Mouse (Mus musculus) lung, adult 2 months (tissue): ENCODE data around the gene Lgi4. TPM values are rescaled to one million over a fixed set of nuclear protein-coding genes. Genes with fewer than 3 reads are reported as not detected.

Source experiments
- DNase-seq: peaks from one replicate; pipeline ENCODE4 v3.0.0; 2022
- H3K4me1 ChIP-seq: fragments of 200-500 bp; 2 replicates; pipeline ENCODE4 v1.6.1; 2011; ENCODE audit warnings: low read length; ENCODE audit not compliant: control insufficient read depth, insufficient read depth
- H3K4me3 ChIP-seq: fragments of 200-500 bp; replicated peaks from 2 replicates; pipeline ENCODE3; 2011; ENCODE audit warnings: low read depth, mild to moderate bottlenecking, control low read depth, low read length; ENCODE audit errors: extremely low read depth
- CTCF ChIP-seq: fragments of 200-500 bp; IDR thresholded peaks from 2 replicates; pipeline ENCODE4 v1.5.1; 2011; ENCODE audit warnings: mild to moderate bottlenecking, low read length, control low read depth; ENCODE audit not compliant: insufficient read depth
- POLR2A ChIP-seq: fragments of 200-500 bp; IDR thresholded peaks from 2 replicates; pipeline ENCODE4 v1.6.1; 2011; ENCODE audit warnings: low read depth, mild to moderate bottlenecking, control low read depth, low read length, borderline replicate concordance; ENCODE audit errors: extremely low read depth
- WGBS: fragments of 180-500 bp; shearing (Covaris S2); methylation state at CpG from one replicate; pipeline ENCODE4 v1.1.7; 2018; 5-methylcytosine and 5-hydroxymethylcytosine counted together
- polyA plus RNA-seq: library from polyadenylated mRNA; depleted of rRNA; stranded (reverse); fragments of >200 nt; gene quantifications from 2 replicates; pipeline ENCODE4 v1.2.3, GENCODE M21; 2012

Lgi4 gene
- polyA plus RNA-seq, 1 experiment = 6.8 TPM

GRCm38 (mm10) chr7:31097583-31098248 lies 38.6 kb downstream of the Lgi4 start:
- WGBS = 41% methylated on average over 20 of the region's 20 CpGs
- DNase-seq = peak; percentile 85
- Histone ChIP-seq H3K4me3 (no peak overlapping the region), H3K4me1 (no peaks in the 10 kb centered on the region)
- peak; percentile 3; the same call in 1 of the 2 replicates for TF ChIP-seq POLR2A
- peak; percentile 91 for TF ChIP-seq CTCF

DNA sequence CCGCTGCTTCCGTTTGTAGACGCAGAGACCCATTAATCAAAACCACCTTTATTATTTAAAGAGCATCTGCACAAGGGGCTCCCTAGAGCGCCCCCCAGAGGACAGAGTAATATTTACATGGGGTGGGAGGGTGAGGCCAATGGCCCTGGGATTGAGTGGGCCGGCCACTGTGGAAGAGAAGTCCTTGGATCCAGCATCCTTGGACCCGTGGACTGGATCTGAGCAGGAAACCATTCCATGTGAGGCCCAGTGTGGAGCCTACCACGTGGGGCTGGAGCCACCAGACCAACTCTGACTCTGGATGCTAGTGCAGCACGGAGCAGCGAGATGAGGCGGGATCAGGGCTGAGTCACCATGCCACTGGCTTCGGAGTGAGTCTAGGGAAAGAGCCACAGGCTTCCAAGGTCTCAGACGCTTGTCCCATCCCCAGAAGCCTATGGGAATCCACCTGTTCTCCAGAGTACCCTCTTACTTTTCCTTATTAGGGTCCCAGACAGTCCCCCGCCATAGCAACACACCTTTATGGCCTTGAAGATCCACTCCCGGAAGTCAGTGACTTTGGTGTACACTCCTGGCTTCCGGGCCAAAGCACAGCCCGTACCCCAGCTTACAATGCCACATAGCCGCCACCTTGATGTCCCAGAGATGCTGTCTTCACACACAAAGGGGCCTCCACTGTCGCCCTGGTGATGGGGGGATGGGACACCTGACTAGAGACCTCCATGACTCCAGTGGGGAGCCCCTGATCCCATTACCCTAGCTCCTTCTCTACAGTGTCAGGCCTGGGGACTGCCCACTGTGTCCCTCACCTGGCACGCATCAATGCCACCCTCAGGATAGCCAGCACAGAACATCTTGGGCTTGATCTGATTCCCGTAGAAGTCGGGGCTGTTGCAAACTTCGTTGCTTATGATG lies 39.8 kb downstream of the Lgi4 start:
- Histone ChIP-seq H3K4me3 (no peak overlapping the region), H3K4me1 (no peaks in the 10 kb centered on the region)
- WGBS = 79% methylated on average over 22 of the region's 22 CpGs
- DNase-seq = no peak
- TF ChIP-seq CTCF = no peak
- no peak for TF ChIP-seq POLR2A

DNA sequence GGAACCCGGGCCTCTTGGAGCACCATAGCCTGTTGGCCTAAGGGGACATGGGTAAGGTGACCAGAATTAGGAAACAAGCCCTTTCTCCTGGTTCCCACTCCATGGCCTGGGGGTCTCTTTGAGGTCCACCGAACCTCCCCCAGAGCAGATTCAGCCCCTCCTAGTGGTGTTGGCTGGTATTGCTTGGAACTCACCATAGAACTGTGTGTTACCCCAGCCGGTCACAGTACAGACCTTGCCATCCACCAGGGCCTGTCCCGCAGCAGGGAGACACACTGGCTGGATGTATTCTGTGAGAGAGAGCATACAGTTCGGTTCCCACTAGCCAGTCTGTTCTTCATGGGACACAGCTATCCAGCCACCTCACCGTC lies 40.5 kb downstream of the Lgi4 start:
- 84% methylated on average over 6 of the region's 6 CpGs for WGBS
- TF ChIP-seq POLR2A (no peak), CTCF (no peak)
- H3K4me1 ChIP-seq = no peaks in the 10 kb centered on the region
- H3K4me3 ChIP-seq = no peak overlapping the region
- no peak for DNase-seq

DNA sequence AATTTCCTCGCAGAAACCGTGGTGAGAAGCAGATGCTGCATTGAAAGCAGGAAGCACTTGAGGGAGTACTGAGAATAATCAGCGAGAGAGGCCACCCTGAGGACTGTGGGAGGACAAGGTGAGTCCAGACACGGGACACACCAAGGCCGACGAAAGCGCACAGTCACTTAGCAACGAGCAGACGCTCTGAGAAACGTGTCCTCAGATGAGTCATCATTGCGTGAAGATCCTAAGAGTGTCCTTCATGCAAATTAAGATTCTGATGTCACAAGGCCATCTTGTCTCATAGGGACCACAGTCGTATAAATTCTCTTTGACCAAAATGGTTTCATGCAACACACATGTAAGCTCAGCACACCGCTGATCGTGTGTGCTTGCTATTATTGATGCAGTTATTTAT lies 41.6 kb downstream of the Lgi4 start:
- no peaks in the 10 kb centered on the region for H3K4me1 ChIP-seq
- DNase-seq = no peak
- no peak overlapping the region for H3K4me3 ChIP-seq
- TF ChIP-seq CTCF (no peak), POLR2A (no peak)
- 64% methylated on average over 14 of the region's 14 CpGs for WGBS

- WGBS = 41% methylated on average over 15 of the region's 15 CpGs
- DNase-seq = peak; percentile 53
- Histone ChIP-seq H3K4me1 (no peaks in the 10 kb centered on the region), H3K4me3 (no peak overlapping the region)
- TF ChIP-seq CTCF = peak; percentile 60
- no peak for TF ChIP-seq POLR2A
These were observed 46.1 kb downstream of the Lgi4 start for GRCm38 (mm10) chr7:31105061-31105768.

DNA sequence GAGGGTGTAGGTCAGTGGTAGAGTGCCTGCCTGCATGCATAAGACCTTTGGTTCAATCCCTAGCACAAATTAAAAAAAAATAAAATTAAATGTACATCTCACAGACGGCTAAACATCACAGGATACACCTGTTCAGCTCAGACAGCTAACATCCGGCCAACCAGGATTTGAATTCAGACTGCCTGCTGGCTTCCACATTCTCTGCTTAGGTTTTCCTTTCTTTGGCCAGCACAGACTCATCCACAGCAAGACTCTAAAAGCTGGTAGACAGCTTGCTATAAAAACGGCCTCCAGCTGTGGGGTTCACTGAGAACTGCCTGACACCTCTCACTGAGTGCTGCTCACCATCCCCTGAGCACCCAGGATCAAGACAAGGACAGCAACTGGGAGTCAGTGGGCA lies 47.0 kb downstream of the Lgi4 start:
- no peak overlapping the region for H3K4me3 ChIP-seq
- no peaks in the 10 kb centered on the region for H3K4me1 ChIP-seq
- DNase-seq = no peak
- 41% methylated on average over 3 of the region's 3 CpGs for WGBS
- TF ChIP-seq POLR2A = no peak
- no peak for TF ChIP-seq CTCF

DNA sequence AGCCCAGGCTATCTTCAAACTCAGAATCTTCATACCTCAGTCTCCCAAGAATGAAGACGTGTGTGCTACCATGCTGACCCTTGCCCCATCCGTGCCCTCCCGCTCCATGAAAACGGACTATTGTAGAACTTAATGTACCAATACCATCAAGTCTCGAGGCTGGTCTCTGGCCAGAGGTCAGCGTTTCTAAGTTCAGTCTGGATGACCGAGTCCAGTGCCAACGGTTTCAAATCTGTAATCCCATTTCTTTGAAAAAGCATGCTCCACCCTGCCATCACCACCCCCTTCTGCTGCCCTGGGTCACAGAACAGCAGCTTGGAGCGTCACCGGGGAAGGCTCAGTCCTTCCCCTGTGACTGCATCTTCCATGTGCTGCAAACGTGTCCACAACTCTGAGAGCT lies 48.6 kb downstream of the Lgi4 start:
- no peaks in the 10 kb centered on the region for H3K4me1 ChIP-seq
- no peak for TF ChIP-seq CTCF
- TF ChIP-seq POLR2A = no peak
- no peak overlapping the region for H3K4me3 ChIP-seq
- DNase-seq = no peak
- WGBS = 86% methylated on average over 11 of the region's 11 CpGs

GRCm38 (mm10) chr7:31109091-31109490 lies 49.9 kb downstream of the Lgi4 start:
- no peak for TF ChIP-seq POLR2A
- TF ChIP-seq CTCF = no peak
- Histone ChIP-seq H3K4me3 (no peak overlapping the region), H3K4me1 (no peaks in the 10 kb centered on the region)
- DNase-seq = peak; percentile 48
- 33% methylated on average over 7 of the region's 7 CpGs for WGBS

DNA sequence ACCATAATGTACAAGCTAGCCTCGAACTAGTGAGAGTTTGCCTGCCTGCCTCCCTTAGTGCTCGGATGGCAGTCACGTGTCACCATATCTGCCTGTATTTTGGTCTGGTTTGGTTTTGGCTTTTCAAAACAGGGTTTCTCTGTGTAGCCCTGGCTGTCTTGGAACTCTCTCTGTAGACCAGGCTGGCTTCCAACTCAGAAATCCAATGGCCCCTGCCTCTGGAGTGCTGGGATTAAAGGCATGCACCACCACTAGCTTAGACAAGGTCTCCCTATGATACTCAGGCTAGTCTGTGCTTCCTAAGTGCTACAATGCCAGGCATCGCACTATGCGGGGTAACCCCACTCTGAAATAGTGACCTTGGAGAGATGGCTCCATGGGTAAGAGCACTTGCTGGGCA lies 50.7 kb downstream of the Lgi4 start:
- no peak for DNase-seq
- no peaks in the 10 kb centered on the region for H3K4me1 ChIP-seq

More for the DNA sequence above, 50.7 kb downstream of the Lgi4 start:
- no peak for TF ChIP-seq POLR2A
- TF ChIP-seq CTCF = no peak
- H3K4me3 ChIP-seq = no peak overlapping the region
- 87% methylated on average over 5 of the region's 5 CpGs for WGBS
